Mouse (Mus musculus) embryonic facial prominence, embryonic 13.5 days (tissue): Measurements from ENCODE around the gene F11. TPM values are rescaled to one million over a fixed set of nuclear protein-coding genes. Genes with fewer than 3 reads are reported as not detected.

Experiments
- ATAC-seq: fragments of 200-750 bp; cut with Nextera tagmentation; 2 replicates; pipeline ENCODE4 v1.8.0; 2017; ENCODE audit warnings: low read depth; ENCODE audit not compliant: insufficient number of reproducible peaks, insufficient read depth, low FRiP score, low TSS enrichment
- H3K27ac ChIP-seq: fragments of 300-500 bp; sonication (generic); 2 replicates; pipeline ENCODE4 v1.5.1; 2015; ENCODE audit warnings: moderate library complexity, mild to moderate bottlenecking, inconsistent platforms
- H3K27me3 ChIP-seq: fragments of 300-500 bp; sonication (generic); 2 replicates; pipeline ENCODE4 v1.6.1; 2015; ENCODE audit warnings: mild to moderate bottlenecking, inconsistent platforms
- H3K36me3 ChIP-seq: fragments of 300-500 bp; sonication (generic); 2 replicates; pipeline ENCODE4 v1.6.1; 2015; ENCODE audit warnings: mild to moderate bottlenecking, inconsistent platforms
- H3K4me1 ChIP-seq: fragments of 300-500 bp; sonication (generic); 2 replicates; pipeline ENCODE4 v1.6.1; 2015; ENCODE audit warnings: inconsistent platforms
- H3K4me2 ChIP-seq: fragments of 300-500 bp; sonication (generic); 2 replicates; pipeline ENCODE4 v1.6.1; 2015; ENCODE audit warnings: moderate library complexity, mild to moderate bottlenecking, inconsistent platforms
- H3K4me3 ChIP-seq: fragments of 300-500 bp; sonication (generic); 2 replicates; pipeline ENCODE4 v1.5.1; 2015; ENCODE audit warnings: mild to moderate bottlenecking, inconsistent platforms
- H3K9ac ChIP-seq: fragments of 300-500 bp; sonication (generic); 2 replicates; pipeline ENCODE4 v1.6.1; 2015; ENCODE audit warnings: mild to moderate bottlenecking, inconsistent platforms
- H3K9me3 ChIP-seq: fragments of 300-500 bp; sonication (generic); 2 replicates; pipeline ENCODE4 v1.6.1; 2016; ENCODE audit warnings: inconsistent platforms
- WGBS: fragments of 180-500 bp; shearing (Covaris S2); methylation state at CpG from one replicate; pipeline ENCODE4 v1.1.7; 2015; ENCODE audit warnings: mixed read lengths; 5-methylcytosine and 5-hydroxymethylcytosine counted together
- polyA plus RNA-seq: library from polyadenylated mRNA; unstranded; fragments of >200 nt; fragmentation: Nextera tagmentation; extraction: Ambion mirVana; gene quantifications from 2 replicates; pipeline ENCODE4 v1.2.1, GENCODE M21; 2015

The F11 gene
- 0.55 TPM in 1 of 2 replicates, not detected in the other for polyA plus RNA-seq

DNA sequence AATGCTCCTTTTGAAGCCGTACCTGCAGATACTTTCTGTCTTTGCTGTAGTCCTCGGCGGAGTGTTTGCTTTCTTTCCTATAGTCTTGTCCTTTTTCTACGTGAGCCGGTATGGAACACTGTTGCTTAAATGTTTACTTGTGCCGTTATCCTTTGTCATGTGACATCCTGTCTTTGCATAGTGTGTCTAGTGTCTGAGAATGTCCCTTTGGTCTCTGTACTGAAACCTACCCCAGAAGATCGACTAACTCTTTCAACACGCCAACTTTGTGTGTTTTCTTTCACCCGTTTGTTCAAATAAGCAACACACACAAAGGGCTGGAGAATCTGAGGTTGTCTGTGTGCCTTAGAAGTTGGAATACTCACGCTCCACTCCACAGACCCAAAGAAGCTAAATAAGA, at the start of gene F11:
Gene F11, minus strand, starts transcription at position 112 of the 400 bp plus-strand sequence.
- no peak for ATAC-seq
- no peak within 1 kb of the TSS for H3K4me3 ChIP-seq
- 86% methylated on average over 10 of the region's 10 CpGs for WGBS
- no peaks in the 10 kb centered on the region for H3K4me1 ChIP-seq
- H3K27ac ChIP-seq: no peak within 1 kb of the TSS
- H3K9ac ChIP-seq: no peak within 1 kb of the TSS
- no peaks in the 10 kb centered on the region for H3K36me3 ChIP-seq
- peaks cover 4% of the 10 kb centered on the region; the same call in 1 of the 2 replicates for H3K9me3 ChIP-seq
- no peak within 1 kb of the TSS for H3K4me2 ChIP-seq
- no peaks in the 10 kb centered on the region for H3K27me3 ChIP-seq

GRCm38 (mm10) chr8:45310967-45311366, 49.1 kb upstream of the F11 start:
- Histone ChIP-seq H3K4me3 (no peak overlapping the region), H3K36me3 (no peaks in the 10 kb centered on the region), H3K27ac (no peak overlapping the region), H3K27me3 (no peaks in the 10 kb centered on the region), H3K4me1 (no peaks in the 10 kb centered on the region), H3K9ac (no peak overlapping the region), H3K9me3 (no peaks in the 10 kb centered on the region), H3K4me2 (no peak overlapping the region)
- no peak for ATAC-seq
- 89% methylated on average over 4 of the region's 4 CpGs for WGBS

- H3K4me3 ChIP-seq: no peak within 1 kb of the TSS
- no peak for ATAC-seq
These were observed 46.5 kb upstream of the F11 start, which contains the start of gene Gm45753 for GRCm38 (mm10) chr8:45308366-45308765. Gene Gm45753 (minus strand): TSS chr8:45308466.

GRCm38 (mm10) chr8:45305479-45305878, 43.6 kb upstream of the F11 start:
- no peak overlapping the region for H3K9ac ChIP-seq
- no peak overlapping the region for H3K4me2 ChIP-seq
- no peaks in the 10 kb centered on the region for H3K27me3 ChIP-seq
- 85% methylated on average over 1 of the region's 1 CpGs for WGBS
- no peak overlapping the region for H3K27ac ChIP-seq
- no peaks in the 10 kb centered on the region for H3K36me3 ChIP-seq
- no peak overlapping the region for H3K4me3 ChIP-seq
- no peaks in the 10 kb centered on the region for H3K4me1 ChIP-seq
- H3K9me3 ChIP-seq: no peaks in the 10 kb centered on the region
- no peak for ATAC-seq

More at GRCm38 (mm10) chr8:45308366-45308765, 46.5 kb upstream of the F11 start, which contains the start of gene Gm45753:
- H3K27ac ChIP-seq: no peak within 1 kb of the TSS
- H3K4me1 ChIP-seq: no peaks in the 10 kb centered on the region
- H3K27me3 ChIP-seq: no peaks in the 10 kb centered on the region
- H3K4me2 ChIP-seq: no peak within 1 kb of the TSS
- no peaks in the 10 kb centered on the region for H3K9me3 ChIP-seq
- H3K9ac ChIP-seq: no peak within 1 kb of the TSS
- no peaks in the 10 kb centered on the region for H3K36me3 ChIP-seq
- whole genome bisulfite sequencing: 92% methylated on average over 13 of the region's 13 CpGs

GRCm38 (mm10) chr8:45304354-45304753, 42.5 kb upstream of the F11 start:
- Histone ChIP-seq H3K27me3 (no peaks in the 10 kb centered on the region), H3K27ac (no peak overlapping the region), H3K9ac (no peak overlapping the region), H3K4me3 (no peak overlapping the region), H3K4me2 (no peak overlapping the region), H3K36me3 (no peaks in the 10 kb centered on the region), H3K4me1 (no peaks in the 10 kb centered on the region), H3K9me3 (no peaks in the 10 kb centered on the region)
- ATAC-seq: no peak
- 90% methylated on average over 3 of the region's 3 CpGs for WGBS

- Histone ChIP-seq H3K36me3 (no peaks in the 10 kb centered on the region), H3K9me3 (no peaks in the 10 kb centered on the region), H3K27me3 (no peaks in the 10 kb centered on the region), H3K27ac (no peak overlapping the region), H3K4me3 (no peak overlapping the region), H3K4me2 (no peak overlapping the region), H3K9ac (no peak overlapping the region), H3K4me1 (no peaks in the 10 kb centered on the region)
- WGBS: 69% methylated on average over 8 of the region's 8 CpGs
- ATAC-seq: no peak
These were observed 40.6 kb upstream of the F11 start for GRCm38 (mm10) chr8:45302390-45302789.

- WGBS: 87% methylated on average over 6 of the region's 6 CpGs
- Histone ChIP-seq H3K9ac (no peak overlapping the region), H3K27ac (no peak overlapping the region), H3K27me3 (no peaks in the 10 kb centered on the region), H3K4me3 (no peak overlapping the region), H3K9me3 (no peaks in the 10 kb centered on the region), H3K36me3 (no peaks in the 10 kb centered on the region), H3K4me2 (no peak overlapping the region), H3K4me1 (no peaks in the 10 kb centered on the region)
- no peak for ATAC-seq
These were observed 33.4 kb upstream of the F11 start for GRCm38 (mm10) chr8:45295276-45295675.

DNA sequence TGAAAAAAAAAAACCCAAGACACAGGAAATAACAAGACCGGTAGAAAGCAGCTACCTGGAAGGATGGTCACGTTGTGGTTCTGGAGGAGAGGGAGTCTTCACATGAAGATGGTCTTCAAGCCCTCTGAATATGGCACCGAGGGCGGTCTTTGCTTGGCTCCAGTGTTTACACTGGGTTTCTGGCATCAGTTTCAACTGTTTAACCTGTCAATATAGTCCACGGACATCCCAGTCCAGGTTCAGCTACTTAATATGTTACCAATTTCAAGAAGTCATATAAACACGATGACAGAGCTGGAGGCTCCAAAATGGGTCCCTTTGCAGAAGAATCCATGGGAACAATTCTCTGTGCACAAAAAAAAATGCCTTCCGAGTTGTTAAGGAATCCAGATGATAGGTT, 32.9 kb upstream of the F11 start, which contains the start of gene Klkb1:
Gene Klkb1, minus strand, starts transcription at position 173 of the 400 bp plus-strand sequence.
- no peak for ATAC-seq
- H3K4me3 ChIP-seq: no peak within 1 kb of the TSS
- no peaks in the 10 kb centered on the region for H3K27me3 ChIP-seq
- no peak within 1 kb of the TSS for H3K9ac ChIP-seq
- no peak within 1 kb of the TSS for H3K4me2 ChIP-seq
- WGBS: 84% methylated on average over 7 of the region's 7 CpGs
- H3K27ac ChIP-seq: no peak within 1 kb of the TSS
- H3K36me3 ChIP-seq: no peaks in the 10 kb centered on the region
- no peaks in the 10 kb centered on the region for H3K4me1 ChIP-seq
- no peaks in the 10 kb centered on the region for H3K9me3 ChIP-seq

GRCm38 (mm10) chr8:45291790-45292189, 30.0 kb upstream of the F11 start:
- ATAC-seq: no peak
- Histone ChIP-seq H3K36me3 (no peaks in the 10 kb centered on the region), H3K4me3 (no peak overlapping the region), H3K9me3 (no peaks in the 10 kb centered on the region), H3K4me2 (no peak overlapping the region), H3K27ac (no peak overlapping the region), H3K4me1 (no peaks in the 10 kb centered on the region), H3K9ac (no peak overlapping the region), H3K27me3 (no peaks in the 10 kb centered on the region)
- WGBS: 93% methylated on average over 2 of the region's 2 CpGs

DNA sequence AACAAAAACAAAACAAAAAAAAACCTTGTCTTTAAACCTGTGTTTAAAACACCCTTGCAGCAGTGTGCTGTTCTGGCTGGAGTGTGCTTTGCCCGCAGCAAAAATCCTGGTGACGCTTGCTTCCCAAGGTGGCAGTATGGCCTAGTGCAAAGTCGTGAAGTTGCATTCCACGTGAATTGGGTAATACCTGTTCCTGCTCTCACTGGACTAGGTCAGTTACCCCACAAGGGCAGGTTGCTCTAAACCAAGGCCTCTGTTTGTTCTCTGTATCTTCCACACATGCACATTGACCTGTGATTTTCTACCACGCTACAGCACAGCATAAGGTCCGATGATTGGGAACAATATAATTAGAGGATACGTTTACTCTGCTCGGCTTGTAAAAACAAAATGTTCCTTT, 19.8 kb upstream of the F11 start:
- Histone ChIP-seq H3K36me3 (no peaks in the 10 kb centered on the region), H3K4me1 (no peaks in the 10 kb centered on the region), H3K9me3 (no peaks in the 10 kb centered on the region), H3K27me3 (no peaks in the 10 kb centered on the region), H3K4me3 (no peak overlapping the region), H3K9ac (no peak overlapping the region), H3K27ac (no peak overlapping the region), H3K4me2 (no peak overlapping the region)
- ATAC-seq: no peak
- WGBS: 70% methylated on average over 8 of the region's 8 CpGs

GRCm38 (mm10) chr8:45277453-45277852, 15.6 kb upstream of the F11 start:
- H3K4me1 ChIP-seq: no peaks in the 10 kb centered on the region
- H3K27me3 ChIP-seq: no peaks in the 10 kb centered on the region
- no peaks in the 10 kb centered on the region for H3K9me3 ChIP-seq
- no peak overlapping the region for H3K9ac ChIP-seq
- H3K4me3 ChIP-seq: no peak overlapping the region
- WGBS: 50% methylated on average over 3 of the region's 3 CpGs
- no peak overlapping the region for H3K27ac ChIP-seq
- no peak overlapping the region for H3K4me2 ChIP-seq
- ATAC-seq: no peak; the same call in 1 of the 2 replicates
- H3K36me3 ChIP-seq: no peaks in the 10 kb centered on the region

GRCm38 (mm10) chr8:45274317-45274716, 12.5 kb upstream of the F11 start:
- no peaks in the 10 kb centered on the region for H3K4me1 ChIP-seq
- no peak overlapping the region for H3K27ac ChIP-seq
- H3K4me3 ChIP-seq: no peak overlapping the region
- no peak overlapping the region for H3K9ac ChIP-seq
- H3K4me2 ChIP-seq: no peak overlapping the region
- H3K27me3 ChIP-seq: no peaks in the 10 kb centered on the region
- H3K9me3 ChIP-seq: no peaks in the 10 kb centered on the region
- ATAC-seq: no peak
- 79% methylated on average over 4 of the region's 4 CpGs for WGBS
- no peaks in the 10 kb centered on the region for H3K36me3 ChIP-seq
